Mouse (Mus musculus): ENCODE measurements around the gene Phtf2.
A peak's percentile ranks its signal among the peaks of the same experiment; 100 is the strongest.

Gene Phtf2

DNA sequence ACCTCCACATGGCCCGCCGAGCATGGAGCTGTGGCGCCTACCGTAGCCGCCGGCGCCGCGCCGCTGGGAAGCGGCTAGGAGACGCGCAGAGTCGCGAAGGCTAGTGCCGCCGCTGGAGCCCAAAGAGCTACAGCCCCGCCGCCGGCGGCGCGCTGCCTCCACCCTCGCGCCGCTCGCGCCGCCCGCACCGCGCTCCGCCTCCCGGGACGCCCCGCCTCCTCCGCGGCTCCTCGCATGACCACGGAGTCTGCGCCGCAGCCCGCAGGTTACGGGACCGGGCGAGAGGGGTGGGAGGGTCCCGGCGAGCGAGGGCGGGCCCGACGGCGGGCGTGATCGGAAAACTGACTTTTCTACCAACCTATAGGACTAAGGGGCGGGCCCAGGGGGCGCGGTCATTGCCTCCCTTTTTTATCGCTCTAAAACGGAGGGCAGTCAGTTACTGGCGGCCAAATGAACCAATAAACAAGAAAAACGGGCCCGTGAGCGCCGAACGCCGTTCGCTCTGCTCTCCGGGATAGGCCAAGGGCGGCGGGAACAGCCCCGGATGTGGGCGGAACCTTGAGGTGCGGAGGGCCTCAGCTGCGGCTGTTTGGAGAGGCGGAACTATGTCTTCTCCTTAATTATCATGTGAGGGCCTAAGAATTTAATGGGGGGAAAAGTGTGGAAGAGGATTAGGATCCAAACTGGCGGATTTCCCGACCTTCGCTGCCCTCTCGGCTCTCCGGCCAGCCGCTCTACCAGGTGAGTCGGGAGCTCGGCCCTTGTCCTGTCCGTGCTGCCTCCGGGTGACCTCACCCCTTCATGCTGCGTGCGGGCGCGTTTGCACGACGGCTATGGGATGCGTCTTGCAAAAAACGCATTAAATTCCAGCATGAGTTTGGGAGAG is at the start of gene Phtf2, which contains the start of gene Tmem60:
TSS of gene Phtf2 (minus strand) at position 210 of the 886 bp plus-strand sequence.
TSS of gene Tmem60 (plus strand) at position 277 of the 886 bp plus-strand sequence.
- ATAC-seq (ENCODE audit: low TSS enrichment) = peak; percentile 89

DNA sequence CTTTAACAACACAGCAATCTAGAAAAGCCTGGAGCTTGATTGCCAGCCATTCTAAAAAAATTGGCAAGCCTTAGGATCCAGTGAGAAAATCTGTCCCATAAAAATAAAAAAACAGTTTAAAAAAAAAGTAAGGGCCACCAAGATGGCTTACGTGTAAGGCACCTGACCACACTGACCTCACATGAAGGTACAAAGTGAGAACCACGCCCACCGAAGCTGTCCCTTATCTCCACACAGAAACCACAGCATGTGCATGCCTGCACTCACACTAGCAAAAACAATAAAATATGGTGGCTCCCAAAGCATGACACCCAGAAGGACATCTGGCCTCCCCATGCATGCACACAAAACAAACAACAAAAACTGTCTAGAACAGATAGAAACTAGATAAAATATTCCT is 49.4 kb upstream of the Phtf2 start:
- no peak for ATAC-seq (ENCODE audit: low TSS enrichment)

DNA sequence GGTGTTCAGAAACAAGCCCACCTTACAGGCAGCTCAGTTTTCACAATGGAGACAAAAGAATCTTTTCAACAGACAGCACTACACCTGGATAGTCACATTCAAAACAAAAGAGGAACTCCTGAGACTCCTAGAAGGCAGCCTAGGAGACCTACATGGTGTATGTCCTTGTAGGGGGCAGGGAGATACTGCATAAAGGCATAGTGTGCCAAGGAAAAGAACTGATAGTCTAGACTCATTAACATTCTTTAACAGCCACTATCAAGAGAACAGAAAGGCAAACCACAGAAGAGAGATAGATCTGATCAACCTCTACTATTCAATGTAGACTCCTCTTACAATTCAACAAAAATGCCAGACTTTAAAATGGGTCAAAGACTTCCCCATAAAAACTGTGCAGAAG is 48.5 kb upstream of the Phtf2 start:
- no peak for ATAC-seq (ENCODE audit: low TSS enrichment)

DNA sequence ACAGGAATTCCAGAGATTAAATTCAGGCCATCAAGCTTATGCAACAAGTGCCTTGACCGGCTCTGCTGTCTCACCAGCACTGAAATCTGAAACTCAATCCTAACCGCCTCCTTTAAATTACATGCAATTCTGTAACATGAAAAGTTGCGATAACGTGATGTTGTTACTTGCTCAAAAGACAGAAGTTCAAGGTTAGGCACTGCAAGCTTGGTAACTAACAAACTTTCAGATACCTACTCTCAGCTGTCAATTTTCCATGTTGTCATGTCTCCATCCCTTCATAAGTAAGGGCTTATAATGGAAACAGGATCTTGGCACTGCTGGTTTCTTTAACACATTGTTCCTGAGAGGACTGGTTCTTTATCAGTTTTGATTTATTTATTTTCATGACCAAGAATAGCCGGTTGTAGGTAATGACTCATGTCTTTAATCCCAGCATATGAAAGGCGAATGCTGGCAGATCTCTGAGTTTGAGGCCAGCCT is 47.8 kb upstream of the Phtf2 start:
- no peak for ATAC-seq (ENCODE audit: low TSS enrichment)

DNA sequence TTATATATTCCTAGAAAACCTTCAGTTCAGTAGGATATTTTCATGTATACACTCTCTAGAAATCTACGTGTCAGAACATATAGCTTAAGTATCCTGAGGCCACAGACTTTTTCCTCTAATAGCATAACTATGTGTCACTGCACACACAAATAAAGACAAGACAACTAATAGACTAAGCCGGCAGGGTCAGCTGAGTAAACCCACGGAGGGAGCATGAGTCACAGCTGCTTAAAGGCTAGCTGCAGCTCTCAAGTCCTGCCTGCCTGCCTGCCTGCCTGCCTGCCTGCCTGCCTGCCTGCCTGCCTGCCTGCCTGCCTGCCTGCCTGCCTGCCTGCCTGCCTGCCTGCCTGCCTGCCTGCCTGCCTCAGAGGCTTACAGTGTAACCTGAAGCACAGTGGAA is 43.5 kb upstream of the Phtf2 start:
- no peak for ATAC-seq (ENCODE audit: low TSS enrichment)

DNA sequence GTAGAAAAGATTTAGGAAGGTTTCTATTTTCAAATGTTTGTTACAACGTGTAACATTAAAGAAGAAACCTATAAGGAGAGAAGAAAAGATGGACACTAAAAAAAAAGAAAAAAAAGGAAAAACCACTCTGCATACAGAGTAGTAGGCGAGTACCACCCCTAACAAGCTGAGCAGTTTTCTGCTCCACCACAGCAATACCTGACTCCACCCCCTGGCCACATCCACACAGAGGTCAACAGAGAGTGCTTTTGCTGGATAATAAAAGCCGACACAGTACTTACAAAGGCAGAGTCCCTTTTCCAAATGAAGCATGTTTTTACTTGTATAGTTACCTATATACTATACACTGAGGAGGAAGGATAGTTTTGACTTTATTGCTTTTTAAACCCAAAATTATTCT is 42.7 kb upstream of the Phtf2 start:
- ATAC-seq (ENCODE audit: low TSS enrichment) = no peak

DNA sequence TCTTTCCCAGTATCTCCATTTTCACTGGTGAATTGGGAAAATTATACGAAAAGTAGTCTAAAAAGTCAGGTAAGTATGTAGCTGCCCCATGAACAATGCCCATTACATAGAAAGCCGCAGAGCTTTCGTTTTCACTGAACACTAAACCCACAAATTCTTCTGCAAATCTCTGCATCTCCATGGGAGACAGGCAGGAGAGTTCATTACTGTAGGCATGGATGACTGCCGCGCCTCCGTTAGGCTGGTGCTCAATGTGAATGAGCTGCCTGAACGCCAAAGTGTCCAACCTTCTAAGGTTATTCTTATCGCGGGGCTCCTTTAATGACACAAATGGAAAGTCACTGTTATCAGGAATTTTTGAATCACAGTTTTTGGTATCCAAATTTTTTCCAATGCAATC is 37.6 kb upstream of the Phtf2 start:
- peak; percentile 67 for ATAC-seq (ENCODE audit: low TSS enrichment)

DNA sequence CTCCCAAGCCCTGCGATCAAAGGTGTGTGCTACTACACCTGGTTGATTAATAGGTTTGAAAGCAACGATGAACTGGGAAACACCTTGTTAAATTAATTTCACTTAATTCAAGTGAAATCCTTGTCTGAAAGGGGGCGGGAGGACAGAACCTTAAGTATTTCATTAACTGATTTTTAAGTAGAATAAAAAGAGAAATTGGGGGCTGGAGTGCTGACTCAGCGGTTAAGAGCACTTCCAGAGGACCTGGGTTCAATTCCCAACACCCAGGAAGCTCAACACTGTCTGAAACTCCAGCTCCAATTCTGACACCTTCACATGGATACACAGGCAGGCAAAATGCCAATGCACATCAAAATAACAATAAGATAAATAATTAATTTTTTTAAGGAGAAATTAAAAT is 37.0 kb upstream of the Phtf2 start:
- no peak for ATAC-seq (ENCODE audit: low TSS enrichment)

DNA sequence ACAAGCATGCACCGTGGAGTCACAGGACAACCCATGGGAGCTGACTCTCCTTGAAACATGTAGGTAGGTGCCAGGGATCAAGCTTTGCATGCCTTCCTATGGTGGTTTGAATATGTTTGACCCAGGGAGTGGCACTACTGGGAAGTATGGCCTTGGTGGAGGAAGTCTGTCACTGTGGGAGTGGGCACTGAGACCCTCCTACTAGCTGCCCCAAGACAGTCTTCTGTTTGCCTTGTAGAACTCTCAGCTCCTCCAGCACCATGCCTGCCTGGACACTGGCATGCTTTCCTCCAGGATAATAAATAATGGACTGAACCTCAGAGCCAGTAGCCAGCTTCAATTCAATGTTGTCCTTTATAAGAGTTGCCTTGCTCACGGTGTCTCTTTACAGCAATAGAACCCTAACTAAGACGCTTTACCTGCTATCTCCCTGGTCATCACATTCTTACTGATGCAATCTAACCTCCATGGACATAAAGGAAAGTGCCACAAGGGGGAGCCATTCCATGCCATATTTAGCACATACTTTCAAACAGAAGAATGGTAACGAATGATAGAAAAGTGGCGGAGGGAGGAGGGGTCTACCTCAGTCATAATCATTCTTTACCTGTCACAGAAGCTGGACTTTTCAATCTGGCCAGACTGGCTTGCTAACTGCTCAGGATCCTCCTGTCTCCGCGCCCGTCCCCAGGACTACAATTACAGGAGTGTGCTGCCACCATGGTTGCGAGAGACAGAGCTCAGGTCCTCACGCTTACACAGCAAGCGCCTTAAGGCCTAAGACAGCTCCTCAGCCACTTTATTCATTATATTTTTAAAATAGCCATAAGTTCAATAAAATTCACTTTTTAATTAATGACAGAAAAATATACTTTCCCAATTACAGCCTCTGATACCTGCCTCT is 31.7 kb upstream of the Phtf2 start:
- peak; percentile 88 for ATAC-seq (ENCODE audit: low TSS enrichment)

DNA sequence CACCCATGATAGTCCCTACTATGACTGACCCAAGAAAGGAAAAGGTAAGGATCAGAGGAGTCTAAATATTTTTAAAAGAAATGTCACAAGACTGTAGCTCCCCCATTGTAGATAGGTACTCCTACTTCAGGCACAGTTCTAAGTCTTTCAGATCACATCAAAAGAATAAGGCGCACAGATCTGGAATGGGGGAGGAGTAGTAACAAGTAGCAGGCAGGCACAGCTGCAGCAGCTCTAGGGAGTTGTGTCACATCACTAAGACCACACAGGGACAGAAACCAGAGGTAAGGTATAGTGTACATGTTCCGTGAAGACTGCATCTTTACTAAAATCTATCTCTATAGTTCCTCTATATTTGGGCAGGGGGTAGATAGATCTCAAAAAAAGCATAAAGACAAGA is 29.8 kb upstream of the Phtf2 start:
- ATAC-seq (ENCODE audit: low TSS enrichment) = no peak

DNA sequence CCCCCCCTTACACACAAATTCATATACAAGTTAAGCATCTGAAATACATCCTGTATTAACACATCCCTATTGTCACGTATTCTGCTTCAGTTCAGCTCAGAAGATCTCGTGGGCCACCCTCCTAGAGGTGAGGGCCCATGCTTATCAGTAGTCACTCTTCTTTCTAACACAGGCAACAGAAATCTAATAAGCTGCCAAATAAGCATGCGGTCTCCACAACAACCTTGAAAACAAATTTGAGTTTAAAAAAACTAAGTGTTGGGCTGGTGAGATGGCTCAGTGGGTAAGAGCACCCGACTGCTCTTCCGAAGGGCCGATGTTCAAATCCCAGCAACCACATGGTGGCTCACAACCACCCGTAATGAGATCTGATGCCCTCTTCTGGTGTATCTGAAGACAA is 24.3 kb upstream of the Phtf2 start:
- ATAC-seq (ENCODE audit: low TSS enrichment) = no peak

DNA sequence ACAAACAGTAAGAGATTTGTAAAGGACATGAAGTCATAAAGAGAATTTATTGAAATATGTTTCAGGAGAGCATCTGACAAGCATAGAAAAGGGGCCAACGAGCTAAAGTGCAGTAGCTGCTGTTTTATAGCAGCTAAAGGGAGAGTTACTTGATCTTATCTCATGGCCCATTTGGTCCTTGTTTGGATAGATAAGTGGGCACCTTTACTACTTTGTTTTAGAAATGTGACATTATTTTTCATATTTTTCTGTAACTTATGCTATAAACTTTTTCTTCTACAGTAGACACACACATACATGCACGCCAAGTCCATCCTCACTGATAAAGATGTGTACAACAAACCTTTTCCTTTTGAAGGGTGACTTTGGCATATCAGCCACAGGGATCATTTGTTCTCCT is 23.5 kb upstream of the Phtf2 start:
- ATAC-seq (ENCODE audit: low TSS enrichment) = no peak

DNA sequence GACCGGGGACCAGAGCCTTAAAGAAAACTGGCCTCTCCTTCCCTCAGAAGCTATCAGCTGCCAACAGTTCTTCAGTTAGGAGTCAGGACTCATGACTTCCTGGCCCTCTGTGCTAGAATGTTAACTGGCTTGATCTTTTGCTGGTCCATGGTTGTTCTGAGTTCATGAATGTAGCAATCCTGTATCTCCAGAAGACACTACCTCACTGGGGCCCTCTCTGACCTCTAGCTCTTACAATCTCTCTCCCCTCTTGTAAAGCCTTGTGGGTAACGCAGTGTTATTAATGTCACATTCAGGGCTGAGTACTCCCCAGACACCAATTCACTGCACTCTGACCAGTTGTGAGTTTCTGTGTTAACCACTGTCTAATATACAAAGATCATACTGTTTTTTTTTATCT is 22.7 kb upstream of the Phtf2 start:
- ATAC-seq (ENCODE audit: low TSS enrichment) = no peak

DNA sequence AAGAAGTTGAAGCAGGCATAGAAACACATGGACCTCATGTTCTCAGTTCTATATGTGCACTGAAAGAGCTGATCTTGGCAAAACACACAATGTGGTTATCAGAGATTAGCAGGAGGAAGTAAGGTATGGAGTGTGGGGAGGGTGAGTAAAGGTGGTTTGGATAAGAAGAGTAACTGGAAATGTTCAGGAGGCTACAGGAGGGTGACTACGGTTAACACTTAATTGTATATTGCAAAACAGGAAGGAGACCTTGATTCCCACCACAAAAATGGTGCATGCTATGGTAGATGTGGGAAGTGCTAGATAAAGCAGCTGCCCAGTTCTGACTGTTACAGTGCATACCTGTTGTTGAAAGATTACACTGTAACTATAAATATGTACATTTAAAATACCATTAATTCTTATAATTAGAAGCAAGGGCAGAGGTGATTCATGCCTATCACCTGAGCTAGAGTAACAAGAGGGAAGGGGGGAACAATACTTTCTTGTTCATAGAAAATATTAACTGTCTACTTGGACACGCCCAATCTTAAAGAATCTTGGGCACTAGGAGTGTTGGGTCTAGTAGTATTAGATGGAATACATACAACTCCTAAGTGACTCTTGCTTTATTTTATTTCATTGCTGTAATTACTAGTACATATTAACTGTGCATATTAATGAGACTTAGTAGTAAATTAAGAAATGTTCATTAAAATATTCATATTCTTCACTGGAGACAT is 15.7 kb upstream of the Phtf2 start:
- no peak for ATAC-seq (ENCODE audit: low TSS enrichment)

DNA sequence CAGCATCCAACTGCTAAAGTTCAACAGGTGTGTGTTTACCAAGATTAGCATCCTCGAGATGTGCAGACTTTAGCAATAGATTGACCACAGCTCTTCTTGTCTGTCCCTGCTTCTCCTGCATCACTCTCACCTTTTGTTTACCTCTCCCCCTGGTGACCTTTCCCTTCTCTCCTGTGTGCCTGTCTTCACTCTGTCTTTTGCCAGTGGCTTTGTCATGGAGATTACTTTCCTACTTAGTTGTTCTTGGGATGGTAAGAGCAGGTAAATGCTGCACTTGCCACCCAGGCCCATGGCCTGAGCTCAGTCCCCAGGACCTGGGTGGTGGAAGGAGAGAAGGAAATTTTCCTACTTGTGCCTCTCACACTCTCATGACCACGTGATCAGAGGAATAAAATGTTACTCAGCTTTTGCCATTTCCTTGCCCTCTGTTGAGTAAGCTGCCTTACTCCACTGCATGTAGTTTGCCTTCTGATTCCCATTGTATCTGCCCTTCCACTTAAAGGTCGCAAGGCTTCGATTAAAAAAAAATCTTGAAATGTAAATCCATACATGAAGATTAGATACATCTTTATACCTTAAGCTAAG is 2.2 kb upstream of the Phtf2 start:
- no peak for ATAC-seq (ENCODE audit: low TSS enrichment)

DNA sequence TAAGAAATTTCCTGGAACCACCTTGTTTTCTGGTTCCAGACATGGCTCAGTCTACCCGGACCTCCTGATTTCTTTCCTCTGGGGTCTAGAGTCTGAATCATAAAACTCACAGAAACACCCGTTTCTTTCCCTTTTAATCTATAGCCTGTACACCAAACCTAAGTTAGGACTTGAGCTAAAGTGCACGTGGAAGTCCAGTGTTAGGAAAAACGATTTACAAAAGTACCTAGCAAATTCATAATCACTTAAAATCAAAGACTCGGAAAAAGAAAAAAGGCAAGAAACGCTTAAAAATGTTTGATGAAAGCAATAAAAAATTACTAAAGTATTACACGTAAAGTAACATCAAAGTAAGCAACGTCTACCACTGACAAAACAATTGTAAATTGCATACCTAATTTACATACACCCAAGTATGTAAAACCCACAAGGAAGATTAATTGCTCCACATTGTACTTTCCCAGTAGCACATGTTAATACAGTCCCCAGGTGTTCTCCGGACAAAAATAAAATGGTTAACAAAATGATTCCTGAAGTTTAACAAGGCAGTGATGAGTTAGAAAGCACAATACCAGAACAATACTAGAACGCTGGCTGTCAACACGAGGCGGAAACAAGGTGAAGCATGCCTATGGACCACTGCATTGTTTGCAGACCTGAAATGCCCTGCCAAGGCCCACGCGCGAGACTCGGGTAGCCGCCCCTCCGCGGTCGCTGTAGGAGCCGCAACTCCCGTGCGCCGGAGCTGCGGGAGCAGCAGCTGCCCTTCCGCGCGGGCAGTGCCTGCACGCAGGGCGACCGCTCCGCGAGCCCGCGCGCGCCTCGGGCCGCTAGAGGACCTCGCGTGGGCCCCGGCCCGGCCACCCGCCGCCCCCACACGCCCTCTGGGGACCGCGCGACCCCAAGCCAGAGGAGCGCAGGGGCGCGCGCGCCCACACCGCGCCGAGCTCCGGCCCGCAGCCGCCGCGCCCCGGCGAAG is 838 bp downstream of the Phtf2 start:
- peak; percentile 34 for ATAC-seq (ENCODE audit: low TSS enrichment)

DNA sequence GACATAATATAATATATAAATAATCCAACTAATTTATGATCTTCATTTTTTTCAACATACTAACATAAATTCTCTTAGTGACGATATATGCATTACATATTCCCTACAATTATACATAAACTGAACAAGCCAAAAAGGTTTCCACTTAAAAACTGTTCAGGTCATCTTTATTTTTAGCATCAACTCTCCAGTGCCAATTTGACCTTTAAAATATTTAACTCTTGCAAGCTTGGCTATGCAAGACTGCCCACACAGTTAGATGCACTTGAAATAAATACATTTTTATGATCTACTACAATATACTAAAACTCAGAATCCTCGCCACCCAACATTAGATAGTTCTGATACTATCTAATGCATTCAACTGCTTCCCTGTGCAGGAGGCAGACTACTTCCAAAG is 1.5 kb downstream of the Phtf2 start:
- no peak for ATAC-seq (ENCODE audit: low TSS enrichment)

DNA sequence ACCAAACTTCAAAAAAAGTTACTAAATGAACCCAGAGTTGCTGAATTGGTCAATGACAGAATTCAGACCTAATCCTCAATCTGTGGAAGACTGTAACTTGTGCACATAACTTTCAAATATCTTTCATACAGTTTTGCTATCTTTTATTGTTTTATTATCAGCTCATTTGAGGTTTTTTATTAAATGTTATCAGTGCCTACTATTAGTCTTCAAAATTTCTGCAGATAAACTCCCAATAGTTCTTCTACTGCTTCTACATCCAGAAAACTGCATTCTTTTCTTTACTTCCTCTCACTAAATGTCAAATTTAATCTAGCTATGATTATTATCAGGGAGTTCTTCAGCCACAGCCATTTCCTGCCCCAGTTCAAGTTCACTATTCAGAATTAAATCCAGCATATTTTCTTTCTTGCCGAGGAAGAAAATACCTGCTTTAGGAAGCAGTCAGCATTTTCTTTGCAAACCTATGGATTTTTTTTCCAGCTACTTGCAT is 4.9 kb downstream of the Phtf2 start:
- no peak for ATAC-seq (ENCODE audit: low TSS enrichment)

DNA sequence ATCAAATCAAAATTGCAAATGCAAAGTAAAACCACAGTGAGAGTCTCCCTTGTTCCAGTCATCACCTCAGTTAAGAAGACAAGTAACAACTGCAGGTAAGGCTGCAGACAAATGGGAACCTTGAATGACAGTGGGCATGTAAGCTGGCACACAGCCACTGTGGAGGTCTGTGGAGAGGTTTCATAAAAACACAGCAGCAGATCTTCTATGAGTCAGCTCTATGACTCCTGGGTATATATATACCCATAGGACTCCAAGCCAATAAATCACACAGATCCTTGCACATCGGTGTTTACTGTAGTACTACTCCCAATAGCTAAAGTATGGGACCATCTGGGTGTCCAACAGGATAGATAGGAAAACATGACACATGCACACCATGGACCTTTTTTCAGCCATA is 8.8 kb downstream of the Phtf2 start:
- no peak for ATAC-seq (ENCODE audit: low TSS enrichment)

DNA sequence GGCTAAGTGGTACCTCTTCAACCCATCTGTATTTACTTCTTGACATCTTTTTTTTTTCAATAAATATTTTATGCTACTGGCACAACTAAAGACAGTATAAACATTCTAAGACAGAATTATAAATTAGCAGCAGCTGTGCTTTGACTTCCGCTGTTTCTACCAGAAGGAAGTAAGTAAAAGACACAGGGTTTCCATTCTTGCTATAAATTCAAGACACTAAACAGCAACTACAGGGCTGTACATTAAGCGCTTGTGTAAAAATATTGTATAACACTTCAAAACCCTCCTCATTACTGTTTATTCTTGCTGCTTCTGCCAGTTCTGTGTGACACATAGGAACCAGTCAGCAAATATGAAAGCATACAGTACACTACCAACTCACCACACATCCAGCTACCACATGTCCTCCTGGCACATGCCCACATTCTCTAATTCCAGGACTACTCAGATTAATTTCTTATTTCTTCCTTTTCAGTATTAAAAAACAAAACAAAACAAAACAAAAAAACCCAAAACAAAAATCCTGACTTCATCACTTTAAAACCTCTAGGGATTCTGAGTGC is 16.6 kb downstream of the Phtf2 start:
- peak; percentile 62 for ATAC-seq (ENCODE audit: low TSS enrichment)

Data from frontal cortex, adult (tissue).